Mouse (Mus musculus) lung, adult 2 months (tissue): ENCODE results near the gene Hipk4. TPM values are rescaled to one million over a fixed set of nuclear protein-coding genes. Genes with fewer than 3 reads are reported as not detected.

ENCODE experiments used
- DNase-seq: peaks from one replicate; pipeline ENCODE4 v3.0.0; 2022
- H3K4me1 ChIP-seq: fragments of 200-500 bp; 2 replicates; pipeline ENCODE4 v1.6.1; 2011; ENCODE audit warnings: low read length; ENCODE audit not compliant: control insufficient read depth, insufficient read depth
- H3K4me3 ChIP-seq: fragments of 200-500 bp; replicated peaks from 2 replicates; pipeline ENCODE3; 2011; ENCODE audit warnings: low read depth, mild to moderate bottlenecking, control low read depth, low read length; ENCODE audit errors: extremely low read depth
- CTCF ChIP-seq: fragments of 200-500 bp; IDR thresholded peaks from 2 replicates; pipeline ENCODE4 v1.5.1; 2011; ENCODE audit warnings: mild to moderate bottlenecking, low read length, control low read depth; ENCODE audit not compliant: insufficient read depth
- POLR2A ChIP-seq: fragments of 200-500 bp; IDR thresholded peaks from 2 replicates; pipeline ENCODE4 v1.6.1; 2011; ENCODE audit warnings: low read depth, mild to moderate bottlenecking, control low read depth, low read length, borderline replicate concordance; ENCODE audit errors: extremely low read depth
- WGBS: fragments of 180-500 bp; shearing (Covaris S2); methylation state at CpG from one replicate; pipeline ENCODE4 v1.1.7; 2018; 5-methylcytosine and 5-hydroxymethylcytosine counted together
- polyA plus RNA-seq: library from polyadenylated mRNA; depleted of rRNA; stranded (reverse); fragments of >200 nt; gene quantifications from 2 replicates; pipeline ENCODE4 v1.2.3, GENCODE M21; 2012

Gene Hipk4
- polyA plus RNA-seq, 1 experiment: 1.8 TPM

- Histone ChIP-seq H3K4me1 (no peaks in the 10 kb centered on the region), H3K4me3 (no peak overlapping the region)
- 89% methylated on average over 9 of the region's 9 CpGs for WGBS
- DNase-seq: no peak
- TF ChIP-seq POLR2A (no peak), CTCF (no peak)
Observed at GRCm38 (mm10) chr7:27532480-27533050, 9.5 kb downstream of the Hipk4 start.

DNA sequence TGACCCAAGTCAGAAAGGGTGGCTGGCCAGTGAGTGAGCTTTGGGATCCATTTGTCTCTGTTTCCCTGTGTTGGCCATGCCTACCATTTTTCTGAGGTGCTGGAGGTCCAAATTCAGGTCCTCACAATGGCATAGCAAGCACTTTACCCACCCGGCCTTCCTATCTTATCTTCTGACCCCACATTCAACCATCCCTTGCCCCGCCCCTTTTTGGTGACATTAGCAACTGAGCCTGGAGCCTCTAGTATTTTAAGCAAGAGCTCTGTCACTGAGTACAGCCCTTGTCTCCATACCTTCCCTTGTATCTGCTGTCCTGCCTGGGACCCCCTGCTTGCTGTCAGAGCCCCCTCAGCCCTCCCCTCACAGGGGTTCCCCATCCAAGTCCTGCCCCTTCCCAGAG lies 12.3 kb downstream of the Hipk4 start:
- DNase-seq: no peak
- WGBS: 78% methylated on average over 2 of the region's 2 CpGs
- Histone ChIP-seq H3K4me3 (no peak overlapping the region), H3K4me1 (no peaks in the 10 kb centered on the region)
- TF ChIP-seq POLR2A (no peak), CTCF (no peak)

DNA sequence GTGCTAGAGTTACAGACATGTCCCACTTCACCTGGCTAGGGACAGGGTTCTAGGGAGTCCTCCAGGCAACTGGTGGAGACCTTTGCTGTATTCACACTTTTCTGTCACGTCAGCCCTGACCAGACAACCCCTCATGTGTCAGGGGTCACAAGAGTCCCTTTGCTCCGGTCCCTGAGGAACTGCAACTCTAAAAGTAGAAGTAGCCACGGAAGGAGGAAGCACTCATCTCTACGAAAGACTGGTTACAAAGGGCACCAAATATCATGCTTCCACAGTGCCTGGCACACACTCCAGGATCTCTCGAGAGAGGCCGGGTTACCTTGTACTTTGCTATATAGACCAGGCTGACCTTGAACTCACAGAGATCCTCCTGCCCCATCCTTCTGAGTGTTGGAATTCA lies 13.6 kb downstream of the Hipk4 start:
- Histone ChIP-seq H3K4me1 (no peaks in the 10 kb centered on the region), H3K4me3 (no peak overlapping the region)
- 73% methylated on average over 6 of the region's 6 CpGs for WGBS
- no peak for DNase-seq
- no peak for TF ChIP-seq CTCF
- no peak for TF ChIP-seq POLR2A

GRCm38 (mm10) chr7:27537998-27538397 lies 14.9 kb downstream of the Hipk4 start:
- 89% methylated on average over 8 of the region's 8 CpGs for WGBS
- TF ChIP-seq CTCF: no peak
- no peak for TF ChIP-seq POLR2A
- no peak for DNase-seq
- Histone ChIP-seq H3K4me1 (no peaks in the 10 kb centered on the region), H3K4me3 (no peak overlapping the region)

DNA sequence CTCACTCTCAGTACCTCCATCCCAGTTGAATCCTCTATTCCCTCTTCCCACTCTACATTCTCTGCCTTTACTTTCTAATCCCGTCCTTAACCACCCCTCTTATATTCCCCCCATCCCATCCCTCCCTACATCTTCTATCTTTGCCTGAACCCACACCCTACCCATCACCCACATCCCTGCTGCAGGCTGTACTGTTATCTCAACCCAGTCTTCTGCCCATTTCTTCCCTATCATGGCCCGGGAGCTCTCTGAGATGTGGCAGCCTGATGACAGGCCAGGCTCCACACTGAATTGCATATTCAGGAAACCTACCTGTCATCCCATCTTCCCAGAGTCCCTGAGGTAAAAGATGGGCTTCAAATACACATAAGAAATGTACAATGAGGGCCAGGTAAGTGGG lies 15.7 kb downstream of the Hipk4 start:
- H3K4me3 ChIP-seq: no peak overlapping the region
- WGBS: 93% methylated on average over 2 of the region's 2 CpGs
- no peaks in the 10 kb centered on the region for H3K4me1 ChIP-seq
- no peak for TF ChIP-seq CTCF
- no peak for TF ChIP-seq POLR2A
- DNase-seq: no peak

- WGBS: 67% methylated on average over 2 of the region's 2 CpGs
- DNase-seq: no peak
- Histone ChIP-seq H3K4me1 (no peaks in the 10 kb centered on the region), H3K4me3 (no peak overlapping the region)
- TF ChIP-seq CTCF (no peak), POLR2A (no peak)
Observed at GRCm38 (mm10) chr7:27540521-27540920, 17.5 kb downstream of the Hipk4 start.

- Histone ChIP-seq H3K4me1 (no peaks in the 10 kb centered on the region), H3K4me3 (no peak overlapping the region)
- 85% methylated on average over 6 of the region's 6 CpGs for WGBS
- DNase-seq: no peak
- TF ChIP-seq POLR2A: no peak
- TF ChIP-seq CTCF: no peak
Observed at GRCm38 (mm10) chr7:27540935-27541334, 17.9 kb downstream of the Hipk4 start.

DNA sequence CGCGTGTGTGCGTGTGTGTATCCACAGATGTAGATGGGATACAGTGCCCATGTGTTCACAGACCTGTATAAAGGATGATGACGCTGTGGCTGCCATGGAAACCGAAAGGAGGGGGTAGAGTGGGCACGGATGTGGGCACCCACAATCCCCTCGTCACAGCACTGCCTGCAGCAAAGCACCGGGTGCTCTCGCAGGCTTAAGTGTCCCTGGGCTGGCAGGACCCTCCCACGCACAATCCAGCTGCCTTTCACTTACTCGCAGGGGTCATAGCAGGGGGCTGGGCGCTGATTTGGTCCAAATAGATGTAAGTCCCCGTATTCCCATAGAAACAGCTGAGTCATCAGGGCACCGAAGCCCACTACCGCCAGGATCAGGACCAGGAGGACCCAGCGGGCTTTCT lies 18.4 kb downstream of the Hipk4 start:
- Histone ChIP-seq H3K4me3 (no peak overlapping the region), H3K4me1 (no peaks in the 10 kb centered on the region)
- 79% methylated on average over 16 of the region's 16 CpGs for WGBS
- no peak for DNase-seq
- no peak for TF ChIP-seq POLR2A
- TF ChIP-seq CTCF: no peak

DNA sequence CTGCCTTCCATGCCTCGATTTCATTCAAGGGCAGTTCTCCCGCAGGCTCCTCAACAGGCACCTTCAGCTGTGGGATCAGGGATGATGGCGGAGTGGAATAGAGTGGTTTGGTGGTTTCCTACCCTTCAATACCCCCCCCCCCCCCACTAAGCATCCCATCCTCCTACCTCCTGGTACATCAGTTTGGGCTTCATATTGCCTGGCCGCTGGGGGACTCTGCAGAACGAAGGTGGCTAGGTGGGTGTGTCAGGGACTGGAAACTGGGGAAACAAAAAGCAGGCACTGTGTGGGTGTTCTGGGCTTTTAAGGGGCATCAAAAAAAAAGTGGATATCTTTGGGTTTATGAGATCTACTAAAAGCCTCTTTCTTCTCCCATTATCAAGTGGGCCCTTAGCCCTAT lies 18.9 kb downstream of the Hipk4 start:
- H3K4me3 ChIP-seq: no peak overlapping the region
- no peak for DNase-seq
- 58% methylated on average over 5 of the region's 5 CpGs for whole genome bisulfite sequencing
- H3K4me1 ChIP-seq: no peaks in the 10 kb centered on the region
- TF ChIP-seq CTCF (no peak), POLR2A (no peak)

- Histone ChIP-seq H3K4me3 (peak overlapping the region; percentile 69), H3K4me1 (no peaks in the 10 kb centered on the region)
- WGBS: 1% methylated on average over 30 of the region's 30 CpGs
- peak; percentile 83 for DNase-seq
- TF ChIP-seq POLR2A: peak; percentile 44; the same call in 1 of the 2 replicates
- no peak for TF ChIP-seq CTCF
Observed at GRCm38 (mm10) chr7:27542392-27543033, 19.4 kb downstream of the Hipk4 start.
